Mouse (Mus musculus) stomach, postnatal 0 days (tissue): ENCODE measurements at regions not wholly inside any gene's neighbourhood (a gene's known extent, or its start where the extent isn't known, plus 50 kb on each side); places are given as distances from the start of the nearest gene placed in this dataset.

ENCODE experiments used
- CTCF ChIP-seq: IDR thresholded peaks from 2 replicates; pipeline ENCODE4 v1.5.1; 2016; ENCODE audit warnings: antibody characterized with exemption, low read depth, mild to moderate bottlenecking, moderate library complexity
- EP300 ChIP-seq: optimal IDR thresholded peaks from 2 replicates; pipeline ENCODE3; 2016; ENCODE audit warnings: antibody characterized with exemption

DNA sequence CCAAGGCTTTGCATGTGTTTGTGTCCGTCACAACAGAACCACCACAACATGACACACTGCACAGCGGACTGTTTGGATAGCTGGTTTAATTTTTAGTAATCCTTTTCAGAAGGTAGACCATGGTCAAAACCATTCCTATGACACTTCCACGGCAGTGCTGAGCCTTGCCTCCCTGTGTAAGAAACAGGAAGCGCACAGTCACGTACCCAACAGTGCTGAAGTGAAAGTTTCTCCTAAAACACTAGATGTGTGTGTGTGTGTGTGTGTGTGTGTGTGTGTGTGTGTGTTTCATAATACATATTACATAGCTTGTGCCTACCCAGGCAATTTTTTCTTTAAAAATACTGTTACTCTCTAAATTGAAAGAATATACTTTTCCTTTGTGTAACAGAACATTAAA, 331.0 kb downstream of the Foxa2 start:
- TF ChIP-seq CTCF (no peak), EP300 (no peak)
